Mouse (Mus musculus) forelimb bud, embryonic 11.5 days (tissue): ENCODE results near the gene Rgl1.

ENCODE experiments used
- DNase-seq: peaks from one replicate; pipeline ENCODE4 v3.0.0-alpha.2; 2012; ENCODE audit warnings: low read depth, low spot score

Rgl1 gene

GRCm38 (mm10) chr1:152549061-152549738 lies 217.0 kb downstream of the Rgl1 start:
- no peak for DNase-seq

DNA sequence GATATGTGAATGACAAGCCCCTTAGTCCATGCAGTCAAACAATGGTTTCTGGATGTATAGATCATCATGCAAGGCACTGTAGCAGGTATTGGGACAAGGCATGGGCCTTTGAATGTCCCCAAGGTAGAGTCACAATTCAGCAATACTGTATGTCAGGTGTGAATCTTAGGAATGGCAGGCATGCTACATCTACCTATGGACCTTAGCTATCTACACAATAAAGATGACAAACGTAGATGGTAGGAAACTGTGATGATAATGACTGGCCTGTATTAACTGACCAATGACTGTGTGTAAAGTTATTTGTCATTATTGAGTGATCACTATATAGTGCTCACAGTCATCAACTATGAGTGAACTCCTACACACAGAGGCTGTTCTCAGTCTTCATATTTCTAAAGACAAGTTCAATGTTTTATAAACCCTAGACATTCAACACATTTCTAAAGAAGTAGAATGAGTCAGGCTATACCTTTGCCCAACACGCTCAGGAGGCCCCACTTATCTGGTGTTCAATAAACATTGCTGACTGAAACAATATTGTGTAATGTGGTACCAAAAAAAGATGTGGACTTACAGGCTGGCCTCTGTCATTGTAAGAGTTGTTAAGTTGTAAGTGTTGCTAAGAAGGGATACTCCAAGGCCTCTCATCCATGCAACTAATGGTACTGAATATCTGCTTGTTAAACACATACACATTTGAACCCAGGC lies 222.5 kb downstream of the Rgl1 start:
- DNase-seq, result no peak

GRCm38 (mm10) chr1:152542747-152543378 lies 223.3 kb downstream of the Rgl1 start:
- no peak for DNase-seq

GRCm38 (mm10) chr1:152540304-152540887 lies 225.8 kb downstream of the Rgl1 start:
- DNase-seq, result no peak

DNA sequence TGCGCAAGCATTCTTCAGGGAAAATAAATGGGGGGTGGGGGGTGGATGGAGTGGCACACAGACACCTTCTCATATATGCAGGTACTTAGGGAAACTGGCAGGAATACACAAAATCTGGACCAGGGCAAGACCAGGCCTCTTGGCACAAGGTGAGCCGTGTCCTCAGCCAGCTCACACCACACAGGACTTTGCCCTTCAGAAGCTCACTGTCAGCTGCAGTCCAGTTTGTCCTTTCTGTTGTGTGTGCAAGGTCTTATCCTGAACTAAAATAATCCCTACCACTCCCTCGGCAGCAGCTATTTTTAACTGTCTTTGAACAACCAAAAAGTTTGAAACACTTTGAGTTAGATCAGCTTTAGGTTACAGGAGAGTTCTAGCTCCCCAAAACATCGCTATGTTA lies 227.3 kb downstream of the Rgl1 start:
- no peak for DNase-seq

DNA sequence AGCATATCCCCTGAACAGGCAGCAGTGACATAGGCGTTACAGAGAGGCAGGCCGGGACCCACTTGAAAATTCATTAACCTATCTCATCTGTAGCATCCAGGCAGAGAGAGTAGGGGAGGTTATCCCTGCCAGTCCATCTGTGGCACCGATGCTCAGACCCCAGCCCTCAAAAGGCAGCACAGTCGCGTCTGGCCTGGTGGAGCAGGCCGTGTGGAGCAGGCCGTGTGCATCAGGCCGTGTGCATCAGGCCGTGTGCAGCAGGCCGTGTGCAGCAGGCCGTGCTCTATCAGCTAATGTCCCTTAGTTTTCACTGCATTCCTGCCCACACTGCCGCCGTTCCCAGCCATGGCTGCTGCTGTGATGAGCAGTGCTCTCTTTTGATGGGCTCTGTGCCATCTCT lies 229.0 kb downstream of the Rgl1 start:
- DNase-seq, result no peak

DNA sequence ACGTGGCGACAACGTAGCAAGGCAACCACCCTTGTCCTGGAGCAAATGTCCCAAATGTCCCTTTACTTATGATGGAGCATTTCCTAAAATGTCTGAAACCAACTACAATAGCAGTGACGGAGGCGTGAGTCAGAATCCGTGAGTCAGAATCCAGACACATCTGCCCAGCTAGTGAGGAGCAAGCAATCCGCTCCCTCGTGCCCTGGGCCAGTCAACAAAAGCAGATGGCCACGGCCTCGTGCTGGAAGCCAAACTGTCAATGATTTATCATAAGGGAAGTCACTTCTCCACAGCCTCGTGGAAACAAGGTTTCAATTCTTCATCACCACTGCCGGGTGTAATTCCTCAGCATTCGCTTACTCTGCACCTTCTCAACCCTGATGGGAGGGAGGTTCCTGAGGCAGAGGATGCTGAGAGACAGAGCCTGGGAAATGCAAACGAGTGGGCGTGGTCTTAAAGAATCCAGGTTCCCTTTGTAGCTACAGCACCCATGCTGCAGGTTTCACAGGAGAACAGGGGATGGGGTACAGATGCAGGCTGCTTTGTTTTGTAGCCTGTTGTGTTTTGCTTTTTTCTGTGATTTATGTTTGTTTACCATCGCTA lies 229.6 kb downstream of the Rgl1 start:
- no peak for DNase-seq

DNA sequence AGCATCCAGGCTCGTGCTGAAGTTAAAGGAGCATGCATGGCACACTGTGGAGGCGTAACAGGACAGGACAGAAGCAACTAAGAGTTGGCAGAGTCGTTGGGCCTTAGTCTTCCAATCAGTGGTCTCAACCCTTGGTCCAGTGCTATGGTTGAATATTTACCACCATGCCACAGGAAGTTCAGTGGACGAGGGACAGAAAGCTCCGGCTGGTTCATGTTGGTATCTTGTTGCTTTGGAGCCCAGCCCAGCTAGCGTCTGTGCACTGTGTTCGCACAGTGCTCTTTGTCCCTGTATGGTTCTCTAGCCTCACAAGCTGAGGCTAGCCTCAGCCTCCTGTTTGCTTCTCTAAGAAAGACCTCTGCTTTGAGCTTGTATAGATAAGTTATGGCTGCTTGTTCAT lies 231.6 kb downstream of the Rgl1 start:
- no peak for DNase-seq

DNA sequence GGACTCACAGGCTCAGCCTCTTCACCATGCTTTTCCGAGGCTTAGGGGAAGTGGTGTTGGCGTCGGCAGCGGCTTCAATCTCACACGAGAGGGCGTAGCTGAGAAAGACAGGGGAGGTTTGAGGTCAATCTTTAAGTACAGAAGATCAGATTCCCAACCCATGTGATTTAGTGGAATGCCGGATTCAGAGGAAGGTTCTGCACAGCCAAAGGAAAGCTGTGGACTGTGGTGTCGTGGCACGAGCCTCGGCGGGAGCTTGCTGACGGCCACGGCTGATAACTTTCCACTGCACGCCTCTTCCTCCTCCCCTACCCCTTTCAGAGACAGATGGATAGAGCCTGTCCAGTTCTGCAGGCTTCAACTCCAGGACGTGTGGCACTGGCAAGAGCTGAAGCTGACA lies 234.7 kb downstream of the Rgl1 start:
- no peak for DNase-seq

- no peak for DNase-seq
Observed at GRCm38 (mm10) chr1:152528778-152529177, 237.4 kb downstream of the Rgl1 start.

DNA sequence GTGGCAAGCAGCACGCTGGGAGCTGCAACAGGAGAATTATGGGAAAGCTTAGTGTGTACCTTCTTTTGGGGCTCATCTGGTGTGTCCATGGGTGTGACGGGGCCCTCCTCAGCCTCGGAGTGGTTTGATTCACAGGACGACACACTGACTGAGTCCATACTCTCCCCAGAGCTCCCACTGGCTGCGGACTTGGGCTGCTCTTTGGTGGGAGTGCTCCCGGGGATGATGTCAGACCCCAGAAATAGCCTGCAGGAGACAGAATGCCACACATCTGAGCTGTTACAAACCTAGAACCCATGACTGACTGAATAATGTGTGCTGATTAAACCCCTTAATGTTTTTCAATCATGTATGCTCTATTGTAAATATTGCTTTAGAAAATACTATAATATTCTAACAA lies 237.9 kb downstream of the Rgl1 start:
- no peak for DNase-seq

DNA sequence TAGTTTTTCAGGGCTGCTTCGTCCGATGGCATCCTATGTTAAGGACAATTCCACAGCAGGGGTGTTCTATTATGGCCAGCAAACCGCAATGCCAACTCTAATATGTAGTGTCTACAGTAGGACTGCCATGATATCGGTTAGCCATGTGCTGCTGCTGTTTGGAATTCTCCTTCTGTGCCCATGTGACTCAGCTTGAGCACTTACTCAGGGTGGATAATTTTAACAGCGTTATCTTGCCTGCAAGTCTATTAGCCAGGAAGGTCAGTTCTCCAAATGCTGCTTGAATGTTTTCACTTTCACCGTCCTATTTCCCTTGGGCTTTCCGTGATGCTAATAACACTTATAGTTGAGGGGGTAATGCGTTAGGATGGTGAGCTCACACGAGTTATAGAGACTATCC lies 240.0 kb downstream of the Rgl1 start:
- no peak for DNase-seq

- DNase-seq, result peak; percentile 82
Observed at GRCm38 (mm10) chr1:152524987-152525648, 241.0 kb downstream of the Rgl1 start.

DNA sequence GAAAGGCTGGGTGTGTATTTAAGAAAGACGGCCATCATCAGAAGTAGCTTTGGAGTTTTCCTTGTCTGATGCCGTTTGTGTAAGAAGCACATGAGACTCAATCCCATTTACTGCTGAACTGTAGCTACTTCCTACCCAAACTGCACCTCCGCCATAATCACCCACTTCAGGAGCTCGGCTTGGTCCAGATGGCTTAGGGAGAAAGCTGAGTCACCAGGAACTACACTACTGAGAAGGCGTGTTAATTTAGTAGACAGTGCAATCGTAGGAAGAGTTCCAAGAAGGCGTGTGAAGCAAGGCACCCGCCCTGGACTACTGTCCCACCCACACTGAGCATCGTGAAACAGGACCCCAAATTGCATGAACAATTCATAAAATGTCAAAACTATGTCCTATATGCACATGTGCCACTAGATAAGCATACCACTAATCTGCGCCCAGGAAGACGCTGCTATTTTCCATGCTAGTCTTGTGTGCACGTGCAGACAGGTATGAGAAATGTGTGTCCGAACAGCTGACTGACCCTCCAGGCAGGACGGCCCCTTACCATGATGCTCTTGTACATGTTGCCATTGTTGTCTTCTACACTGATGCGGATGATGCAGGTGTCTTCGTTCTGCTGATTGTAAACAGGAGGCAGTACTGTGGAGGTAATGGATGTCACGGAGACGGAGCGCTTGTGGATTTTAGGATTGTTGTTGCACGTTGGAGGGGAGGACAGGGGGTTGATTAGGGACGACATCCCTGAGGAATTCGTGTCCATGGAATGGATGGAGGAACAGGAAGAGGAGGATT lies 241.9 kb downstream of the Rgl1 start:
- no peak for DNase-seq

GRCm38 (mm10) chr1:152523292-152523691 lies 242.9 kb downstream of the Rgl1 start:
- DNase-seq, result no peak

DNA sequence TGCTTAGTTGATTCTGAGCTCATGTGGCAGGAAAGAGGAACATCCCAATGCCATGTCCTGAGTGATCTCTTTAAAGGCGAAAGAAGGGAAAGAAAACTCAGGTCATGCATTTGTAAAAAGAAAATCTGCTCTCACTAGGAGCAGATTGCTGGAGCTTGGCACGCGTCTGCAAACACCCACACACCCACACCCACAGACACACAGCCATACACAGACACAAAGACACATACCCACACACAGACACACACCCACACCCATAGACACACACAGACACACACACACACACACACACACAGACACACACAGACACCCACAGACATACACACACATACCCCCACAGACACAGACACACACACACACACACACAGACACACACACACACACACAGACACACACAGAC lies 243.9 kb downstream of the Rgl1 start:
- DNase-seq, result no peak

DNA sequence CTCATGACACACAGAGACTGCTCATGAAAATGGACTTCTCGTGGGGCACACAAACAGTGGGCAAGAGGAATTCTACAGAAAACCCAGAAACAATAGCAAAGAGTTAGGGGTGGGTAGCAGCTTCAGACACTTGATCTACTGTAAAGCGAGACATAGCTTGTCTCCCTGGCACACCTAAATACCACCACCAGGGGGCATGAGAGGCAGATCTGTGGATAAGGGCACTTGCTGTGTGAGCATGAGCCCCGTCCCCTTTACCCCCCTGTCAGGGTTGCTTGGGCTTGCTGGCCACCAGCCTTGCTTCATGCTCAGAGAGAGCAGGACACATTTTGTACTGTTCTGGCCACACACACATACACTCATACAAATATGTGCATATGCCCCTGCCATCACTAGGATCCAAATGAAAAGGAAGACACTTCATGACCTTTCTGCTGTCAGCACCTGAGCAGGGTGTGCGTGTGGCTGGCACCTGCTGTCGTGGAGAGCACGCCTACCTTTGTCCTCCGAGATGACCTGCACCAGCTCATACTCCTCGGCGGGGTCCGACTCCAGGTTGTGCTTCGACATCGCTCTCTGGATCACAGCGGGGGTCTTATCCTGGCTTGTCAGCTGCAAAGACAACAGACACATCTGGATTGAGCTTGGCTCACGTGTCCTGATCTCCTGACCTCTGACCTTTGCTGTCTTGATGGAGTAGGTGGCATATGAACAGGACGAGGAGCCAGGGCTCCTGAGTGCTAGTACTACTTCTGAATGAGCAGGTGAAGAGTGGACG lies 245.2 kb downstream of the Rgl1 start:
- peak; percentile 40 for DNase-seq

GRCm38 (mm10) chr1:152518971-152519370 lies 247.2 kb downstream of the Rgl1 start:
- DNase-seq, result no peak

GRCm38 (mm10) chr1:152517057-152517570 lies 249.0 kb downstream of the Rgl1 start:
- DNase-seq, result no peak

DNA sequence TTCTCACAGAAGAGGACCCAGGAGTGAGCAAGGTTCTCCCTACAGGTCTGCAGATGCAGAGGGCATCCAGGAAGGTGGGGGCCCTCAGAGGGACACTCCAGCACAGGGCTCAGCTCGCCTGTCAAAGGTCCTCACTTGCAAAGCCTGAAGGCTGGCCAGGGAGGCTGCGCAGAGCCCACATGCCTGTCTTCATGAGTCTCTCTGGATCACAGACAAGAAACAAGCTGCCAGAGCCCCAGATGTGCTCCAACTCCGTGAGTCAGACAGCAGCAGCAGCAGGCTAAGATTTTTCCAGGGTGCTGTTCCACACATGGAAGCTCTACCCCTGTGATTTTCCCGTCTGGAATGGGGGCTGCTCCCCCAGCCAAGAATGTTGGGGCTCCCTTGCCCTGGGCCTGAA lies 251.9 kb downstream of the Rgl1 start:
- no peak for DNase-seq
